Mouse (Mus musculus) liver, adult 2 months (tissue): ENCODE measurements around the gene B3galt1. TPM values are rescaled to one million over a fixed set of nuclear protein-coding genes. Genes with fewer than 3 reads are reported as not detected.
A peak's percentile ranks its signal among the peaks of the same experiment; 100 is the strongest.

ENCODE experiments used
- DNase-seq: peaks from one replicate; pipeline ENCODE4 v3.0.0-alpha.2; 2011; ENCODE audit warnings: low read depth, low spot score; ENCODE audit errors: extremely low read depth
- H3K27ac ChIP-seq: fragments of 200-500 bp; replicated peaks from 2 replicates; pipeline ENCODE4 v1.5.1; 2012; ENCODE audit warnings: low read depth, mild to moderate bottlenecking, control low read depth, inconsistent platforms, low read length; ENCODE audit not compliant: insufficient read depth
- H3K27me3 ChIP-seq: fragments of 200-500 bp; 2 replicates; pipeline ENCODE4 v1.6.1; 2012; ENCODE audit warnings: mild to moderate bottlenecking, moderate library complexity, low read length, inconsistent platforms; ENCODE audit not compliant: control insufficient read depth, insufficient read depth
- H3K36me3 ChIP-seq: fragments of 200-500 bp; 2 replicates; pipeline ENCODE4 v1.6.1; 2012; ENCODE audit warnings: low read length, inconsistent platforms; ENCODE audit not compliant: control insufficient read depth, insufficient read depth
- H3K4me1 ChIP-seq: fragments of 200-500 bp; 2 replicates; pipeline ENCODE4 v1.6.1; 2011; ENCODE audit warnings: low read length; ENCODE audit not compliant: control insufficient read depth, insufficient read depth
- H3K4me3 ChIP-seq: fragments of 200-500 bp; 2 replicates; pipeline ENCODE4 v1.5.1; 2011; ENCODE audit warnings: low read depth, mild to moderate bottlenecking, control low read depth, low read length, moderate library complexity; ENCODE audit not compliant: insufficient read depth
- H3K79me2 ChIP-seq: fragments of 200-500 bp; 2 replicates; pipeline ENCODE4 v1.6.1; 2012; ENCODE audit warnings: inconsistent platforms, mild to moderate bottlenecking, low read length, moderate library complexity; ENCODE audit not compliant: control insufficient read depth, insufficient read depth
- H3K9ac ChIP-seq: fragments of 200-500 bp; 2 replicates; pipeline ENCODE4 v1.6.1; 2012; ENCODE audit warnings: low read depth, mild to moderate bottlenecking, control low read depth, inconsistent platforms, low read length
- CTCF ChIP-seq: fragments of 200-500 bp; IDR thresholded peaks from 2 replicates; pipeline ENCODE4 v1.5.1; 2011; ENCODE audit warnings: low read depth, low read length, control low read depth
- POLR2A ChIP-seq: fragments of 200-500 bp; IDR thresholded peaks from 2 replicates; pipeline ENCODE4 v1.6.1; 2011; ENCODE audit warnings: low read length, control low read depth; ENCODE audit not compliant: insufficient read depth; ENCODE audit errors: extremely low read depth
- WGBS: fragments of 180-500 bp; shearing (Covaris S2); methylation state at CpG from one replicate; pipeline ENCODE4 v1.1.7; 2018; 5-methylcytosine and 5-hydroxymethylcytosine counted together
- polyA plus RNA-seq: library from polyadenylated mRNA; depleted of rRNA; stranded (reverse); fragments of >200 nt; gene quantifications from 2 replicates; pipeline ENCODE4 v1.2.3, GENCODE M21; 2012
- total RNA-seq: library from RNA; depleted of rRNA; stranded (reverse); fragments of >200 nt; gene quantifications from 2 replicates; pipeline ENCODE4 v1.2.3, GENCODE M21; 2014

B3galt1 gene
- total and polyA plus RNA-seq, 2 experiments = 2.6 to 22.8 TPM

GRCm38 (mm10) chr2:68084483-68084882 lies 518.8 kb downstream of the B3galt1 start:
- peaks cover 6% of the 10 kb centered on the region for H3K4me1 ChIP-seq
- H3K9ac ChIP-seq = no peak overlapping the region
- no peaks in the 10 kb centered on the region for H3K27me3 ChIP-seq
- H3K4me3 ChIP-seq = no peak overlapping the region
- peaks cover 36% of the 10 kb centered on the region for H3K36me3 ChIP-seq
- no peak for DNase-seq
- 91% methylated on average over 1 of the region's 1 CpGs for WGBS
- no peak for TF ChIP-seq CTCF
- no peak for TF ChIP-seq POLR2A
- H3K27ac ChIP-seq = no peak overlapping the region
- H3K79me2 ChIP-seq = no peaks in the 10 kb centered on the region

DNA sequence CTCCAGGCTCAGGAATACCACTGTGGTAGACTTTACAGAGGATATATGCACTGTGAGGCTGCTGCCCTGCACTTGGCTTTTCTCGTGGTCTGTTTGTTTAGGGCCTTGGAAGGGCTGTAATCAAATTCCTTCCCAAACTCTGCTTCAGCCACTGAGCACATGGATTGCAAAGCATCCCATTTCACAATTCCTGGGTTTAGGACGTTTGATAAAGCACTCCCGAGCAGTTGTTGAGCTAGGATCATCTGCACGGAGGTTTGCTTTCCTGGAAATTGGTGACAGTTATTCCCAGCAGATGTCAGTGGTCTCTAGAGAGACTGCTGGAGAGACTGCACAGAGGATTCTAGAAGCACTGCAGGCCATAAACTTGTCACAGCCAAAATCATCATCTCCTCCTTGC lies 520.4 kb downstream of the B3galt1 start:
- no peak for DNase-seq
- H3K27me3 ChIP-seq = no peaks in the 10 kb centered on the region
- WGBS = 44% methylated on average over 4 of the region's 4 CpGs
- H3K36me3 ChIP-seq = peaks cover 37% of the 10 kb centered on the region
- H3K4me1 ChIP-seq = no peaks in the 10 kb centered on the region
- H3K9ac ChIP-seq = no peak overlapping the region
- H3K27ac ChIP-seq = no peak overlapping the region
- H3K4me3 ChIP-seq = no peak overlapping the region
- TF ChIP-seq POLR2A (no peak), CTCF (no peak)
- no peaks in the 10 kb centered on the region for H3K79me2 ChIP-seq

- no peak for TF ChIP-seq CTCF
- TF ChIP-seq POLR2A = no peak
- Histone ChIP-seq H3K4me3 (no peak overlapping the region), H3K36me3 (peaks cover 27% of the 10 kb centered on the region), H3K9ac (no peak overlapping the region), H3K27me3 (no peaks in the 10 kb centered on the region), H3K79me2 (no peaks in the 10 kb centered on the region), H3K27ac (no peak overlapping the region), H3K4me1 (no peaks in the 10 kb centered on the region)
- no peak for DNase-seq
- 93% methylated on average over 2 of the region's 2 CpGs for WGBS
These were observed 525.9 kb downstream of the B3galt1 start for GRCm38 (mm10) chr2:68091559-68091958.

- H3K79me2 ChIP-seq = no peaks in the 10 kb centered on the region
- 89% methylated on average over 4 of the region's 4 CpGs for WGBS
These were observed 539.0 kb downstream of the B3galt1 start for GRCm38 (mm10) chr2:68104641-68105040.

DNA sequence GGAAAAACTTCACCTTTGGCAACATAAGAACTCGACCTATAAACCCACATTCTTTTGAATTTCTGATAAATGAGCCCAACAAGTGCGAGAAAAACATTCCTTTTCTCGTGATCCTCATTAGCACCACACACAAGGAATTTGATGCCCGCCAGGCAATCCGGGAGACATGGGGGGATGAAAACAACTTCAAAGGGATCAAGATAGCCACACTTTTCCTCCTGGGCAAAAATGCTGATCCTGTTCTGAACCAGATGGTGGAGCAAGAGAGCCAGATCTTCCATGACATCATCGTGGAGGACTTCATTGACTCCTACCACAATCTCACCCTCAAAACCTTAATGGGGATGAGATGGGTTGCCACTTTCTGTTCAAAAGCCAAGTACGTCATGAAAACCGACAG lies 552.4 kb downstream of the B3galt1 start:
- 81% methylated on average over 8 of the region's 8 CpGs for WGBS
- no peaks in the 10 kb centered on the region for H3K79me2 ChIP-seq
- no peaks in the 10 kb centered on the region for H3K4me1 ChIP-seq
- H3K4me3 ChIP-seq = no peak overlapping the region
- peak; percentile 26 for DNase-seq
- no peaks in the 10 kb centered on the region for H3K27me3 ChIP-seq
- no peak overlapping the region for H3K9ac ChIP-seq
- no peak overlapping the region for H3K27ac ChIP-seq
- H3K36me3 ChIP-seq = peaks cover 33% of the 10 kb centered on the region
- TF ChIP-seq POLR2A = no peak
- 0 out of 2 replicates have a peak, but pooled peaks have one; percentile 2 for TF ChIP-seq CTCF

More at GRCm38 (mm10) chr2:68104641-68105040, 539.0 kb downstream of the B3galt1 start:
- Histone ChIP-seq H3K36me3 (peaks cover 8% of the 10 kb centered on the region), H3K27ac (no peak overlapping the region), H3K9ac (no peak overlapping the region), H3K4me3 (no peak overlapping the region), H3K27me3 (no peaks in the 10 kb centered on the region), H3K4me1 (no peaks in the 10 kb centered on the region)
- DNase-seq = no peak
- no peak for TF ChIP-seq CTCF

GRCm38 (mm10) chr2:68124751-68125150 lies 559.1 kb downstream of the B3galt1 start:
- WGBS = 51% methylated on average over 6 of the region's 6 CpGs
- H3K9ac ChIP-seq = no peak overlapping the region

More at GRCm38 (mm10) chr2:68124751-68125150, 559.1 kb downstream of the B3galt1 start:
- no peaks in the 10 kb centered on the region for H3K79me2 ChIP-seq
- DNase-seq = peak; percentile 42
- peaks cover 10% of the 10 kb centered on the region for H3K36me3 ChIP-seq
- no peak overlapping the region for H3K4me3 ChIP-seq
- H3K4me1 ChIP-seq = no peaks in the 10 kb centered on the region
- no peak overlapping the region for H3K27ac ChIP-seq
- TF ChIP-seq CTCF (no peak; the same call in 1 of the 2 replicates), POLR2A (no peak)
- no peaks in the 10 kb centered on the region for H3K27me3 ChIP-seq
